ENCODE assay signal across 7 mouse cellular contexts in the genomic region with DNA sequence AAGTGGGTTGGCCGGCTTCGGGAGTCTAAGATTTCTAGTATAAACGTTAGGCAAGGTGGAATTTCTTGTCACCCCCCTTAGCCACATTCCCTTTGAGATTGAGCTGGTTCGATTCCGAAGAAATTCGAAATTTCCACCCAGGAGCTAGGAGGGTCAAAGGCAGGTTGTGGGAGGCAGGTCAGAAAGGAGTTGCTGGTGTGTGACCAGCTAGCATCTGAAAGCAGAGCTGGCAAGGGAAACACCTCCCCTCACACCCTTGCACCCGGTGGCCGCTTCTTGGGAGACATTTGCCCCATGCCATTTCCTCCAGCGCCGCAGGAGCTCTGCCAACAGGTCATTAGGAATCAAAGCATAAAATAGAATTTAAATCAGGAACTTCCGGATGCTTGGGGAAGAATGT. TPM values are rescaled to one million over a fixed set of nuclear protein-coding genes. Genes with fewer than 3 reads are reported as not detected.
A peak's percentile ranks its signal among the peaks of the same experiment; 100 is the strongest.
DNase-seq lines count a peak whose midpoint lies in the region; ATAC-seq lines count a peak whose summit lies in the region.

No protein-coding gene starts in this region.

- intact Hi-C loops in left cerebral cortex, postnatal 25 days (cut with DNase I): loop anchor here (2.0 to 5.0 kb wide), 4 partner anchors 122 to 587 kb away; no protein-coding TSS in a partner anchor

- H3K27ac ChIP-seq in neural tube, embryonic 11.5 days (ENCODE audit: low read depth, low read length): no peak overlapping the region
- no peak overlapping the region for H3K27ac ChIP-seq in forebrain, embryonic 14.5 days (ENCODE audit: low read depth, low read length)
- H3K27ac ChIP-seq in kidney, embryonic 16.5 days (ENCODE audit: low read length): peak overlapping the region; percentile 100
- H3K27ac ChIP-seq in midbrain, embryonic 16.5 days (ENCODE audit: low read length): peak overlapping the region; percentile 99

- no peaks in the 10 kb centered on the region for H3K9me3 ChIP-seq in neural tube, embryonic 11.5 days (ENCODE audit: control insufficient read depth, low read length)
- H3K9me3 ChIP-seq in forebrain, embryonic 14.5 days (replicated peaks; ENCODE audit: control insufficient read depth, low read length): no peaks in the 10 kb centered on the region
- H3K9me3 ChIP-seq in kidney, embryonic 16.5 days (ENCODE audit: low read length): peaks cover 2% of the 10 kb centered on the region; the same call in 1 of the 2 replicates
- H3K9me3 ChIP-seq in midbrain, embryonic 16.5 days (replicated peaks; ENCODE audit: control insufficient read depth, low read length, poor library complexity, severe bottlenecking): no peaks in the 10 kb centered on the region

- no peak for DNase-seq in neural tube, embryonic 11.5 days (ENCODE audit: low spot score)
- DNase-seq in neural tube, embryonic 10.5 days (ENCODE audit: extremely low spot score, low spot score): no peak
- DNase-seq in forebrain, embryonic 14.5 days (ENCODE audit: low spot score): peak; percentile 25
- DNase-seq in adrenal gland, postnatal 4 days (ENCODE audit: low spot score in 2 of 2): no peak
- DNase-seq in left cerebral cortex, postnatal 25 days (ENCODE audit: low spot score in 2 of 2): no peak

- peak overlapping the region; percentile 92 for H3K4me2 ChIP-seq in neural tube, embryonic 11.5 days (ENCODE audit: low read depth)
- peak overlapping the region; percentile 98 for H3K4me2 ChIP-seq in forebrain, embryonic 14.5 days (ENCODE audit: low read length)
- H3K4me2 ChIP-seq in kidney, embryonic 16.5 days (replicated peaks; ENCODE audit: low read depth, low read length): peak overlapping the region; percentile 93
- peak overlapping the region; percentile 80 for H3K4me2 ChIP-seq in midbrain, embryonic 16.5 days (ENCODE audit: low read length)

- H3K27me3 ChIP-seq in neural tube, embryonic 11.5 days (ENCODE audit: control insufficient read depth, insufficient read depth, low read length): no peaks in the 10 kb centered on the region
- no peaks in the 10 kb centered on the region for H3K27me3 ChIP-seq in forebrain, embryonic 14.5 days (replicated peaks; ENCODE audit: control insufficient read depth, insufficient read depth, low read length)
- H3K27me3 ChIP-seq in kidney, embryonic 16.5 days (ENCODE audit: insufficient read depth, low read length): no peaks in the 10 kb centered on the region
- H3K27me3 ChIP-seq in midbrain, embryonic 16.5 days (ENCODE audit: control insufficient read depth, insufficient read depth, low read depth, low read length): no peaks in the 10 kb centered on the region

- H3K4me1 ChIP-seq in neural tube, embryonic 11.5 days (ENCODE audit: control insufficient read depth, insufficient read depth, low read length): 0 out of 2 replicates have a peak, but pooled peaks cover 4% of the 10 kb centered on the region
- H3K4me1 ChIP-seq in forebrain, embryonic 14.5 days (ENCODE audit: control insufficient read depth, insufficient read depth, low read length): peaks cover 7% of the 10 kb centered on the region
- peaks cover 10% of the 10 kb centered on the region for H3K4me1 ChIP-seq in kidney, embryonic 16.5 days (ENCODE audit: insufficient read depth, low read length)
- H3K4me1 ChIP-seq in midbrain, embryonic 16.5 days (ENCODE audit: control insufficient read depth, insufficient read depth, low read length): peaks cover 5% of the 10 kb centered on the region

- no peaks in the 10 kb centered on the region for H3K36me3 ChIP-seq in neural tube, embryonic 11.5 days (ENCODE audit: control insufficient read depth, insufficient read depth, low read length)
- H3K36me3 ChIP-seq in forebrain, embryonic 14.5 days (ENCODE audit: control insufficient read depth, insufficient read depth, low read length): no peaks in the 10 kb centered on the region
- no peaks in the 10 kb centered on the region for H3K36me3 ChIP-seq in kidney, embryonic 16.5 days (ENCODE audit: insufficient read depth, low read length)
- H3K36me3 ChIP-seq in midbrain, embryonic 16.5 days (ENCODE audit: control insufficient read depth, insufficient read depth, low read length): no peaks in the 10 kb centered on the region

- H3K4me3 ChIP-seq in neural tube, embryonic 11.5 days (ENCODE audit: low read depth, low read length): peak overlapping the region; percentile 64; the same call in 1 of the 2 replicates
- H3K4me3 ChIP-seq in forebrain, embryonic 14.5 days (ENCODE audit: low read depth, low read length): peak overlapping the region; percentile 72
- peak overlapping the region; percentile 94 for H3K4me3 ChIP-seq in kidney, embryonic 16.5 days (ENCODE audit: low read length)
- peak overlapping the region; percentile 65 for H3K4me3 ChIP-seq in midbrain, embryonic 16.5 days (ENCODE audit: low read depth, low read length)

- H3K9ac ChIP-seq in neural tube, embryonic 11.5 days (ENCODE audit: low read length): peak overlapping the region; percentile 84
- no peak overlapping the region; the same call in 1 of the 2 replicates for H3K9ac ChIP-seq in forebrain, embryonic 14.5 days (ENCODE audit: low read length)
- H3K9ac ChIP-seq in kidney, embryonic 16.5 days (replicated peaks; ENCODE audit: low read length): peak overlapping the region; percentile 99
- H3K9ac ChIP-seq in midbrain, embryonic 16.5 days (ENCODE audit: low read depth, low read length): peak overlapping the region; percentile 73

- ATAC-seq in neural tube, embryonic 11.5 days (ENCODE audit: insufficient read depth, low FRiP score, low TSS enrichment): no peak
- no peak for ATAC-seq in forebrain, embryonic 14.5 days
- no peak; the same call in 1 of the 2 replicates for ATAC-seq in kidney, embryonic 16.5 days (ENCODE audit: low FRiP score, low TSS enrichment)
- ATAC-seq in midbrain, embryonic 16.5 days: no peak

- 4% methylated on average over 11 of the region's 11 CpGs for WGBS in neural tube, embryonic 11.5 days
- WGBS in forebrain, embryonic 14.5 days: 3% methylated on average over 11 of the region's 11 CpGs
- WGBS in kidney, embryonic 16.5 days: 6% methylated on average over 11 of the region's 11 CpGs
- WGBS in midbrain, embryonic 16.5 days: 6% methylated on average over 11 of the region's 11 CpGs

RNA-seq across cellular contexts. Expression of gene Spry2, which starts 2.5 kb away (rescaled TPM):
- polyA plus RNA-seq in neural tube, embryonic 11.5 days (2014; fragmentation: Nextera tagmentation; extraction: Ambion mirVana): 26.4 and 30.1 TPM in 2 replicates
- 22.9 and 28.0 TPM in 2 replicates for polyA plus RNA-seq in forebrain, embryonic 14.5 days (2014; fragmentation: Nextera tagmentation; extraction: Ambion mirVana)
- polyA plus RNA-seq in kidney, embryonic 16.5 days (2015; fragmentation: Nextera tagmentation; extraction: Ambion mirVana): 40.1 and 49.0 TPM in 2 replicates
- polyA plus RNA-seq in midbrain, embryonic 16.5 days (2015; fragmentation: Nextera tagmentation; extraction: Ambion mirVana): 30.4 and 31.0 TPM in 2 replicates
- total RNA-seq in adrenal gland, postnatal 4 days (2021): 10 to 100 TPM; 51.5 to 55.0 TPM
- 100 to 1,000 TPM; 102 to 104 TPM for total RNA-seq in left cerebral cortex, postnatal 25 days (2021)

Comparison
In these comparisons a context has a peak if more than half of its experiments do, and no peak if none do; other contexts are left out.
1. H3K27ac ChIP-seq: peak in kidney, embryonic 16.5 days (single experiment) and midbrain, embryonic 16.5 days (single experiment); none in neural tube, embryonic 11.5 days (single experiment) and forebrain, embryonic 14.5 days (single experiment).
2. Peak in every context shown above with its lines, with median percentiles within 50 percentile points of each other: H3K4me2 ChIP-seq and H3K4me3 ChIP-seq.